Mouse (Mus musculus) erythroblast, embryonic 14.5 days (primary cell): ENCODE data around the gene Cdkal1.

Source experiments
- GATA1 ChIP-seq: IDR thresholded peaks from 2 replicates; pipeline ENCODE4 v1.6.1; 2012; ENCODE audit warnings: low read length, inconsistent platforms, mixed read lengths
- TAL1 ChIP-seq: IDR thresholded peaks from 3 replicates; pipeline ENCODE4 v1.6.1; 2012; ENCODE audit warnings: low read length, inconsistent platforms, mixed read lengths

- TF ChIP-seq GATA1, result no peak
- no peak for TF ChIP-seq TAL1
These were observed 117.6 kb downstream of the Cdkal1 start for GRCm38 (mm10) chr13:29737675-29738461.
